ENCODE assay signal across 12 mouse cellular contexts in genomic region chr13:19393731-19394130, GRCm38 (mm10). TPM values are rescaled to one million over a fixed set of nuclear protein-coding genes. Genes with fewer than 3 reads are reported as not detected.
DNase-seq lines count a peak whose midpoint lies in the region; ATAC-seq and TF ChIP-seq lines count a peak whose summit lies in the region.
"Had no signal": no experiment of that assay in that cellular context is flagged by ENCODE, and none has a peak within 500 bp of the region (broad histone marks: within the 10 kb centered on the region; RNA-seq: fewer than 3 reads in every experiment).

No protein-coding gene starts in this region.

- 74% methylated on average over 2 of the region's 2 CpGs for WGBS in heart, embryonic 14.5 days
- WGBS in neural tube, embryonic 12.5 days: 90% methylated on average over 2 of the region's 2 CpGs
- 63% methylated on average over 2 of the region's 2 CpGs for WGBS in lung, embryonic 16.5 days
- WGBS in stomach, postnatal 0 days: 41% methylated on average over 2 of the region's 2 CpGs

- no peak for ATAC-seq in heart, embryonic 14.5 days (ENCODE audit: insufficient number of reproducible peaks, insufficient read depth, low FRiP score, low read depth)
- no peak for ATAC-seq in neural tube, embryonic 12.5 days (ENCODE audit: low FRiP score, low read depth)
- no peak for ATAC-seq in lung, embryonic 16.5 days (ENCODE audit: low read depth)
- ATAC-seq in stomach, postnatal 0 days (ENCODE audit: low FRiP score, low TSS enrichment): no peak

- TF ChIP-seq CTCF in stomach, postnatal 0 days (IDR thresholded peaks at IDR 0.05; ENCODE audit: low read depth): no peak

- H3K4me2 ChIP-seq in heart, embryonic 14.5 days (ENCODE audit: low read length): peak overlapping the region; percentile 70; the same call in 1 of the 2 replicates
- peak overlapping the region; percentile 53 for H3K4me2 ChIP-seq in neural tube, embryonic 12.5 days (replicated peaks)
- peak overlapping the region; percentile 56 for H3K4me2 ChIP-seq in lung, embryonic 16.5 days (ENCODE audit: low read depth, low read length)
- H3K4me2 ChIP-seq in stomach, postnatal 0 days (replicated peaks; ENCODE audit: low read depth): peak overlapping the region; percentile 40; the same call in 1 of the 2 replicates

- TF ChIP-seq EP300 in stomach, postnatal 0 days (optimal IDR thresholded peaks at IDR 0.05): no peak

- H3K9ac ChIP-seq in heart, embryonic 14.5 days (ENCODE audit: low read length): peak overlapping the region; percentile 1; the same call in 1 of the 2 replicates
- no peak overlapping the region for H3K9ac ChIP-seq in neural tube, embryonic 12.5 days
- H3K9ac ChIP-seq in lung, embryonic 16.5 days (ENCODE audit: low read length): no peak overlapping the region
- no peak overlapping the region; the same call in 1 of the 2 replicates for H3K9ac ChIP-seq in stomach, postnatal 0 days (ENCODE audit: low read length)
- H3K9ac ChIP-seq: liver, embryonic 14.5 days had no signal

- H3K9me3 ChIP-seq in heart, embryonic 14.5 days (ENCODE audit: control insufficient read depth, low read length): no peaks in the 10 kb centered on the region
- H3K9me3 ChIP-seq in neural tube, embryonic 12.5 days: no peaks in the 10 kb centered on the region
- no peaks in the 10 kb centered on the region for H3K9me3 ChIP-seq in lung, embryonic 16.5 days (ENCODE audit: control insufficient read depth, low read length)
- no peaks in the 10 kb centered on the region for H3K9me3 ChIP-seq in stomach, postnatal 0 days (ENCODE audit: control insufficient read depth, low read length)

- peaks cover 0 to 20% of the 10 kb centered on the region in 2 experiments; a peak in 3 of 4 replicates for H3K4me1 ChIP-seq in heart, embryonic 14.5 days (ENCODE audit: control insufficient read depth in 2 of 2, insufficient read depth in 2 of 2, low read length in 2 of 2)
- peaks cover 12% of the 10 kb centered on the region; the same call in 1 of the 2 replicates for H3K4me1 ChIP-seq in neural tube, embryonic 12.5 days
- H3K4me1 ChIP-seq in lung, embryonic 16.5 days (replicated peaks; ENCODE audit: control insufficient read depth, insufficient read depth, low read length): peaks cover 28% of the 10 kb centered on the region
- H3K4me1 ChIP-seq in stomach, postnatal 0 days (replicated peaks; ENCODE audit: control insufficient read depth, insufficient read depth): peaks cover 2% of the 10 kb centered on the region

- H3K27me3 ChIP-seq in heart, embryonic 14.5 days (ENCODE audit: control insufficient read depth, insufficient read depth, low read length): no peaks in the 10 kb centered on the region
- H3K27me3 ChIP-seq in neural tube, embryonic 12.5 days (replicated peaks): no peaks in the 10 kb centered on the region
- H3K27me3 ChIP-seq in lung, embryonic 16.5 days (ENCODE audit: control insufficient read depth, insufficient read depth, low read depth, low read length): no peaks in the 10 kb centered on the region
- H3K27me3 ChIP-seq in stomach, postnatal 0 days (ENCODE audit: control insufficient read depth, insufficient read depth, low read length): no peaks in the 10 kb centered on the region

- H3K4me3 ChIP-seq in heart, embryonic 14.5 days (ENCODE audit: control insufficient read depth in 1 of 2, insufficient read depth in 1 of 2, low read depth in 1 of 2, low read length in 2 of 2): no peak overlapping the region
- no peak overlapping the region for H3K4me3 ChIP-seq in neural tube, embryonic 12.5 days
- peak overlapping the region; percentile 31; the same call in 1 of the 2 replicates for H3K4me3 ChIP-seq in lung, embryonic 16.5 days (ENCODE audit: low read length)
- no peak overlapping the region for H3K4me3 ChIP-seq in stomach, postnatal 0 days (ENCODE audit: low read depth, low read length)

- DNase-seq in heart, adult 8-10 months (ENCODE audit: low spot score): no peak
- no peak for DNase-seq in neural tube, embryonic 10.5 days (ENCODE audit: extremely low spot score, low spot score)
- no peak for DNase-seq in stomach, postnatal 0 days (ENCODE audit: low spot score)
- DNase-seq in thymus, postnatal 25 days: no peak
- no peak for DNase-seq in urinary bladder, adult 2 months (ENCODE audit: low spot score)
- DNase-seq: cerebellum, postnatal 14 days; gastrocnemius, postnatal 10 days; thymus, adult 18-20 months had no signal

- H3K27ac ChIP-seq in heart, embryonic 14.5 days (replicated peaks in 1 of 2; ENCODE audit: control insufficient read depth in 1 of 2, insufficient read depth in 1 of 2, low read depth in 2 of 2, low read length in 2 of 2): no peak overlapping the region
- no peak overlapping the region for H3K27ac ChIP-seq in neural tube, embryonic 12.5 days
- peak overlapping the region; percentile 9; the same call in 1 of the 2 replicates for H3K27ac ChIP-seq in lung, embryonic 16.5 days (ENCODE audit: low read length)
- no peak overlapping the region for H3K27ac ChIP-seq in stomach, postnatal 0 days (replicated peaks)
- H3K27ac ChIP-seq: liver, embryonic 14.5 days had no signal

- no peaks in the 10 kb centered on the region for H3K36me3 ChIP-seq in heart, embryonic 14.5 days (ENCODE audit: control insufficient read depth, insufficient read depth, low read length)
- no peaks in the 10 kb centered on the region; the same call in 1 of the 2 replicates for H3K36me3 ChIP-seq in neural tube, embryonic 12.5 days
- no peaks in the 10 kb centered on the region; the same call in 1 of the 2 replicates for H3K36me3 ChIP-seq in lung, embryonic 16.5 days (ENCODE audit: control insufficient read depth, insufficient read depth, low read length)
- H3K36me3 ChIP-seq in stomach, postnatal 0 days (ENCODE audit: control insufficient read depth, insufficient read depth, low read length): 0 out of 2 replicates have a peak, but pooled peaks cover 2% of the 10 kb centered on the region

RNA-seq across cellular contexts. Expression of gene Stard3nl, which starts 1.9 kb away (rescaled TPM):
- 74.0 and 84.6 TPM in 2 replicates for polyA plus RNA-seq in heart, embryonic 14.5 days (2014; fragmentation: Nextera tagmentation; extraction: Ambion mirVana)
- total RNA-seq in heart, adult 8-10 months (2022): 10 to 100 TPM; 13.4 to 18.3 (median 15.2) TPM
- polyA plus RNA-seq in neural tube, embryonic 12.5 days (2016; fragmentation: Nextera tagmentation; extraction: Ambion mirVana): 153 and 157 TPM in 2 replicates
- 102 and 107 TPM in 2 replicates for polyA plus RNA-seq in lung, embryonic 16.5 days (2015; fragmentation: Nextera tagmentation; extraction: Ambion mirVana)
- polyA plus RNA-seq in stomach, postnatal 0 days (2015; fragmentation: Nextera tagmentation; extraction: Ambion mirVana): 58.7 and 63.0 TPM in 2 replicates
- 60.0 and 69.5 TPM in 2 replicates for polyA plus RNA-seq in urinary bladder, adult 2 months (2012; rRNA removed)
